Mouse (Mus musculus) stomach, postnatal 0 days (tissue): ENCODE data around the gene Rph3a. TPM values are rescaled to one million over a fixed set of nuclear protein-coding genes. Genes with fewer than 3 reads are reported as not detected.

Experiments used
- ATAC-seq: fragments of 200-750 bp; cut with Nextera tagmentation; 2 replicates; pipeline ENCODE4 v1.8.0; 2017; ENCODE audit not compliant: low FRiP score, low TSS enrichment
- DNase-seq: peaks from one replicate; pipeline ENCODE4 v3.0.0-alpha.2; 2016; ENCODE audit warnings: low spot score
- H3K27ac ChIP-seq: fragments of 300-500 bp; sonication (generic); replicated peaks from 2 replicates; pipeline ENCODE4 v1.5.1; 2014; ENCODE audit warnings: mild to moderate bottlenecking, control low read depth
- H3K27me3 ChIP-seq: fragments of 300-500 bp; sonication (generic); 2 replicates; pipeline ENCODE4 v1.6.1; 2014; ENCODE audit warnings: low read length; ENCODE audit not compliant: control insufficient read depth, insufficient read depth
- H3K36me3 ChIP-seq: fragments of 300-500 bp; sonication (generic); 2 replicates; pipeline ENCODE4 v1.6.1; 2014; ENCODE audit warnings: low read length, mixed read lengths; ENCODE audit not compliant: control insufficient read depth, insufficient read depth
- H3K4me1 ChIP-seq: fragments of 300-500 bp; sonication (generic); replicated peaks from 2 replicates; pipeline ENCODE4 v1.6.1; 2014; ENCODE audit warnings: antibody characterized with exemption; ENCODE audit not compliant: control insufficient read depth, insufficient read depth
- H3K4me2 ChIP-seq: fragments of 300-500 bp; sonication (generic); replicated peaks from 2 replicates; pipeline ENCODE4 v1.6.1; 2014; ENCODE audit warnings: low read depth, mild to moderate bottlenecking, control low read depth, moderate library complexity
- H3K4me3 ChIP-seq: fragments of 300-500 bp; sonication (generic); 2 replicates; pipeline ENCODE4 v1.5.1; 2014; ENCODE audit warnings: low read depth, low read length, control low read depth
- H3K9ac ChIP-seq: fragments of 300-500 bp; sonication (generic); 2 replicates; pipeline ENCODE4 v1.6.1; 2014; ENCODE audit warnings: mild to moderate bottlenecking, low read length, control low read depth, mixed read lengths
- H3K9me3 ChIP-seq: fragments of 300-500 bp; sonication (generic); 2 replicates; pipeline ENCODE4 v1.6.1; 2016; ENCODE audit warnings: low read length; ENCODE audit not compliant: control insufficient read depth
- CTCF ChIP-seq: IDR thresholded peaks from 2 replicates; pipeline ENCODE4 v1.5.1; 2016; ENCODE audit warnings: antibody characterized with exemption, low read depth, mild to moderate bottlenecking, moderate library complexity
- EP300 ChIP-seq: optimal IDR thresholded peaks from 2 replicates; pipeline ENCODE3; 2016; ENCODE audit warnings: antibody characterized with exemption
- WGBS: fragments of 180-500 bp; shearing (Covaris S2); extraction: QIAGEN DNeasy Blood & Tissue Kit; methylation state at CpG from one replicate; pipeline ENCODE4 v1.1.7; 2014; 5-methylcytosine and 5-hydroxymethylcytosine counted together
- polyA plus RNA-seq: library from polyadenylated mRNA; unstranded; fragments of >200 nt; fragmentation: Nextera tagmentation; extraction: Ambion mirVana; gene quantifications from 2 replicates; pipeline ENCODE4 v1.2.1, GENCODE M21; 2015

Gene Rph3a
- polyA plus RNA-seq, 1 experiment from 2014 or later: 0.04 TPM

DNA sequence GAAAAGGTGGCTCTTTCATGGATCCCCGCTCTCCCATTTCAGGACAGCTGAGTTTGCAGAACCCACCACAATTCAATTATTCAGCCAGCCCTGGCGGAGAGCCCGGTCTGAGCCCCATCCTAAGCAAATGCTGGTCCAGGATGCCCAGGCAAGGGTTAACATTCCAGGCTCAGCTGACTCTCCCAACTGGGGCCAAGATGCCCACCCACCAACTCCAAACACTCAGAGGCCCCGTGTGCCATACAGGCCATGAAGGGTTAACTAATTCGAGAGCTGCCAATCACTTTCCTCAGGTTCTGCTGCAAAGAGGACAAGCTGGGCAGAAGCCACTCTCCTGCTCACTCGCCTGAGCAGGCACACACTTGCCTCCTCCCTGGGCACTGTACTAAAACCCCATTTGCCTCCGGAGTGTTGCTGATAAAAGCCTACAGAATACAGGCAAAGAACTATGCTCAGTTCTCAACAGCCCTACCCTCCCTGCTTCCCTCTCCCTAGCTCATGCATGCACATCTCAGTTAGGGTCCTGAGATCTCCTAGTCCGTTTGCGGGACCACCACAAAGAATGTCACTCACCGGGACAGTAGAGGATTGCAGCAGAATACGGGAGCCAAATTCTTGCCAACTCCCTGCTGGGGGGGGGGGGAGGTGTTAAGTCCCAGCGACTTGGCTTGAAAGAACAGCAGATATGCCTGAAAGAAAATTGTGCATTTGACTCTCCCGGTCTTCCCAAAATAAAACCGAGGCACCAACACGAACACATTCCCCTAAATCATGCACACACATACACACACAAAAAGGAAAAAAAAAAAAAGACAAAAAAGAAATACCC is 1.3 kb downstream of the Rph3a start:
- H3K9me3 ChIP-seq: no peaks in the 10 kb centered on the region
- H3K4me1 ChIP-seq: no peaks in the 10 kb centered on the region
- 14% methylated on average over 15 of the region's 15 CpGs for WGBS
- DNase-seq (no peak), ATAC-seq (no peak)
- H3K36me3 ChIP-seq: no peaks in the 10 kb centered on the region
- H3K9ac ChIP-seq: no peak overlapping the region
- no peak overlapping the region for H3K4me2 ChIP-seq
- H3K4me3 ChIP-seq: no peak overlapping the region
- no peak for TF ChIP-seq CTCF
- TF ChIP-seq EP300: no peak
- H3K27me3 ChIP-seq: no peaks in the 10 kb centered on the region
- no peak overlapping the region for H3K27ac ChIP-seq

DNA sequence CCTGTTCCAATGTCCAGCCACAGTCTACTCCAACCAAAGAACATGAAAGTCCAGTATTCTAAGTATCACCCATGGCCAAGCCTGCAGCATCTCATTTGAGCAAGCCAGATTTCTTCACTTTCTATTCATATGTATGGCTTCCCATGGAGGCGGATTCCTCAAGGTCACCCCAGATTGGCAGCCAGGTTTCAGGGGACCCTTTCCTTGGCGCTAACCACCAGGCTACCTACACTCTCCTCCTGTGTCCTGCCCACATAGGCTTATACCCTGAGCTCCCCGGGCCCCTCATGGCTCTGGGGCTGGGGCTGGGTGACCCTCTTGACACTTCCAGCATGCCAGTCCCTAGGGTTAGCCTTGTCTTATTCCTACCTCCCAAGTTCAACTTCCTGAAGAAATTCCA is 2.3 kb downstream of the Rph3a start:
- H3K4me3 ChIP-seq: no peak overlapping the region
- H3K27me3 ChIP-seq: no peaks in the 10 kb centered on the region
- no peak for TF ChIP-seq CTCF
- no peak for TF ChIP-seq EP300
- H3K4me2 ChIP-seq: no peak overlapping the region
- H3K9me3 ChIP-seq: no peaks in the 10 kb centered on the region
- H3K27ac ChIP-seq: no peak overlapping the region
- H3K4me1 ChIP-seq: no peaks in the 10 kb centered on the region
- no peaks in the 10 kb centered on the region for H3K36me3 ChIP-seq
- DNase-seq: no peak
- WGBS: 74% methylated on average over 3 of the region's 3 CpGs
- no peak for ATAC-seq
- H3K9ac ChIP-seq: no peak overlapping the region

DNA sequence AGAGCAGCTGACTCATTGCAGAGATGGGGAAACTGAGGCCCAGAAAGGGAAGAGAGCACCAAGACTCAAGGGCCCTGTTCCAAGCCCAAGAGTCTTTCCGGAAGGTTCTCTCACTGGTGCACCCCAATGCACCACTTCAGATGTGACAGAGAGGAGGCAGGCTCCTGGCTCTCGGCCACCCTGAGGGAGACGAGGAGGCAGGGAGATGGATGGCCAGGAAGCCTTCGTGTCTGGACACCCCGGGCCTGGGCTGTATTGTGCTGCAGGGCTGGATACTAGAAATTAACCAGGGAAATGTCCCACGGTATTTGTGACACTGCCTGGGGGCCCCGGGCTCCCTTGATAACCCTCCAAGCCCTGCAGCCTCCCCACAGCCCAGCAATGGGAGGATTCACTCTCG is 2.8 kb downstream of the Rph3a start:
- H3K9ac ChIP-seq: no peak overlapping the region
- WGBS: 74% methylated on average over 8 of the region's 8 CpGs
- H3K4me2 ChIP-seq: no peak overlapping the region
- no peak for TF ChIP-seq EP300
- no peak for TF ChIP-seq CTCF
- ATAC-seq: no peak
- DNase-seq: no peak
- H3K4me3 ChIP-seq: no peak overlapping the region
- no peaks in the 10 kb centered on the region for H3K27me3 ChIP-seq
- no peaks in the 10 kb centered on the region for H3K4me1 ChIP-seq
- no peak overlapping the region for H3K27ac ChIP-seq
- no peaks in the 10 kb centered on the region for H3K36me3 ChIP-seq
- H3K9me3 ChIP-seq: no peaks in the 10 kb centered on the region

DNA sequence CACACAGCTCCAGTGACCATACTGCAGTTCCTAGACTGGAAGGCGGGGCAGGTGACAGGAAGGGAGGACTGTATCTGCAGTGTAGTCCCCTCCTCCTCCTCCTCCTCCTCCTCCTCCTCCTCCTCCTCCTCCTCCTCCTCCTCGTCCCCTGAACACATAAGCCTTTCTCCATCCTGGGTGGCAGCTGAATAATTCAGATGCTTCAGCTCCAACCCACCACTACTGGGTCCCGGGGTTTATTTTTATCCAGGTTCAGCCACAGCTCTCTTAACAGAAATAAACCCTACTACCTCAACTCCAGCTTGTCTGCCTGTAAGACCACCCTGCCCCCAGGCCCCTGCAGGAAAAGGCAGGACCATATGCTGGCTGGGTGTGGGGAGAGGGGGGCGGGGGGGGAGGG is 3.7 kb downstream of the Rph3a start:
- no peak for DNase-seq
- 43% methylated on average over 3 of the region's 4 CpGs for WGBS
- H3K27me3 ChIP-seq: no peaks in the 10 kb centered on the region
- H3K36me3 ChIP-seq: no peaks in the 10 kb centered on the region
- H3K4me2 ChIP-seq: no peak overlapping the region
- no peak overlapping the region for H3K27ac ChIP-seq
- TF ChIP-seq CTCF (no peak), EP300 (no peak)
- no peak overlapping the region for H3K4me3 ChIP-seq
- no peak for ATAC-seq
- H3K4me1 ChIP-seq: no peaks in the 10 kb centered on the region
- no peaks in the 10 kb centered on the region for H3K9me3 ChIP-seq
- H3K9ac ChIP-seq: no peak overlapping the region

DNA sequence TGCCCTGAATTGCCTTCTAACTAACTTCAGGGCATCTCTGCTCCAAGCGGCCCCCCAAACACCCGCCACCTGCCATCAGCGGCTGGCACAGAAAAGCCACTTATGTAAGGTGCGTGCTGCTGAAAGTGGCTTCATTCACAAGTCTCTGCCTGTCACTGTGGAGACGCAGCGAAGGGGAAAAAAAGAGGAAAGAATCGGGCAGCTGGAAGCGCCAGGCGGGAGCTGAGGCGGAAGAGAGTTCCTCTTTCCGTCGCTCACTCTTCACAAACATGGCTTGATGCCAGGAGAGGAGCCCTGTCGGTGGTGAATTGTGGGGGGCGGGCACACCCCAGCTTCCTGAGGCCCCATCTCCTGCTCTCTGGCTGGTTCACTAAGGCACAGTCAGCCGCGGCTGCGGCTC is 6.1 kb downstream of the Rph3a start:
- H3K27me3 ChIP-seq: no peaks in the 10 kb centered on the region
- no peak overlapping the region for H3K4me2 ChIP-seq
- no peaks in the 10 kb centered on the region for H3K4me1 ChIP-seq
- TF ChIP-seq EP300 (no peak), CTCF (no peak)
- no peaks in the 10 kb centered on the region for H3K9me3 ChIP-seq
- H3K27ac ChIP-seq: no peak overlapping the region
- H3K36me3 ChIP-seq: no peaks in the 10 kb centered on the region
- 33% methylated on average over 17 of the region's 17 CpGs for WGBS
- no peak for ATAC-seq
- no peak overlapping the region for H3K9ac ChIP-seq
- no peak for DNase-seq
- H3K4me3 ChIP-seq: no peak overlapping the region

DNA sequence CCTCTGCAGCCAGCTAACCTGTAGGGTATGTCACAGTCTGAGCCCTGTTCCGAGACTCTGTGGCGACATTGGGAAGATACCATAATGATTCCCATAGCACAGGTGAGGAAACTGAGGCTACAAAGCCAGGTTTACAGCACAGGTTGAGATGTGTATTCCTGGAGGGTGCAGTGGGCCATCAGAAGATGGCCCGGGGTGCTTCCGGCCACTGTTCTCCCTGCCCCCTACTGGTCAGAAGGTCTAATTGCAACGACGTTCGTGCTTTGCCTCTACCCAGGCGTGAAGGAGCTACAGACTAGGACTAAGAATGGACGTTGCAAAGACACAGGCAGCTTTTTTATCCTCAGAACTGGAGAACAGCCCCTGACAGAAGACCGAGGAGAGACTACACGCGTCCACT is 10.3 kb downstream of the Rph3a start:
- no peak for ATAC-seq
- DNase-seq: no peak
- Histone ChIP-seq H3K4me3 (no peak overlapping the region), H3K9me3 (no peaks in the 10 kb centered on the region), H3K9ac (no peak overlapping the region), H3K4me2 (no peak overlapping the region), H3K36me3 (no peaks in the 10 kb centered on the region), H3K27ac (no peak overlapping the region), H3K4me1 (no peaks in the 10 kb centered on the region), H3K27me3 (no peaks in the 10 kb centered on the region)
- WGBS: 32% methylated on average over 12 of the region's 12 CpGs
- TF ChIP-seq CTCF (peak; percentile 58), EP300 (no peak)
